Mouse (Mus musculus) neutrophil, adult 5-6 weeks (primary cell): Measurements from ENCODE around the gene Cd207. TPM values are rescaled to one million over a fixed set of nuclear protein-coding genes. Genes with fewer than 3 reads are reported as not detected.
A peak's percentile ranks its signal among the peaks of the same experiment; 100 is the strongest.
"Not testable (repeated sequence)": the region's sequence is repeated elsewhere in the genome, so short reads cannot be mapped to it uniquely, and the experiment has no call there.

Experiments used
- ATAC-seq: fragments of 151-379, 151-347 bp; 2 replicates; pipeline ENCODE4 v1.8.0; 2017; ENCODE audit warnings: mild to moderate bottlenecking, moderate TSS enrichment; ENCODE audit not compliant: insufficient number of reproducible peaks, poor library complexity, low FRiP score, severe bottlenecking; ENCODE audit errors: extremely low read depth
- total RNA-seq: library from RNA; stranded (forward); fragments of 200-1000 nt; gene quantifications from 2 replicates; pipeline ENCODE4 v1.2.3, GENCODE M21; 2017

Gene Cd207
- total RNA-seq, 1 experiment from 2014 or later, result not detected

DNA sequence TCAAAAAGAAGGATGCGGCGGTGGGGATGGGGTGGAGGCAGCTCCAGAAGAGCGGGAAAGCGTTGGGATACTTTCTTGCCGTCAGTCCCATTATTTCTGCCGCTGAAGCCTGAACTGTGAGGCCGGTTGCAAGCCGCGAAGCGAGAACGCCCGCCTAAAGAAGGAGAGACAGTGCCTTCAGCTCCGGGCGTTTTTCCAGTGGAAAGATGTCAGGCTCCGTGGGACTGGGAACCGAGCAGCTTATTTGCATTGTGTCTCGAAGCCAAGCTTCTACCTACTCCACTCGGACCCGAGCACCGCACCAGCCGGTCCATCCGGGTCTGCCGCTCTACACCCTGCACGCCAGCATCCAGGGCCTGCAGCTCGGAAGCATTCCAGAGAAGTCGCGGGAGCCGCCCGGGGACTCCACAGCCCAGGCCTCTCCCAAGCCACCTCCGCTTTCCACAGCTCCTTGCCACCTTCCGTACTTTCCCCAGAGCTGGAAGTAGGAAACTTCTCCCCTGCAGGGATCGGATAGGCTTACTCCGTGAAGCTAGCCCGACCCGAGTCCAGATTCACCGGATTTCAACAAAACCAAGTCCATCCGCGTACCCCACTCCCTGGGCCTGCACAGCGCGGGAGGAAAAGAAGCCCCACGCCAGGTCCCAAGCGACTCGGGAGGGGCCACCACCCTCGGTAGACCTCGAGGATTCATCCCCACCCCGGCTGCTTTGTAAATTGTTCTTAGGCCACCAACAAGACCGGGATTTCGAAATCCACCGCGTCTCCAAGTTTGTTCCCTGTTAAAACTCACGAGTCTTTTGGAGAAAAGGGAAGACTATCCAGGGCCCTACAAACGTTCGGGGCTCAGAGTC is 24.7 kb upstream of the Cd207 start:
- ATAC-seq, result no peak

DNA sequence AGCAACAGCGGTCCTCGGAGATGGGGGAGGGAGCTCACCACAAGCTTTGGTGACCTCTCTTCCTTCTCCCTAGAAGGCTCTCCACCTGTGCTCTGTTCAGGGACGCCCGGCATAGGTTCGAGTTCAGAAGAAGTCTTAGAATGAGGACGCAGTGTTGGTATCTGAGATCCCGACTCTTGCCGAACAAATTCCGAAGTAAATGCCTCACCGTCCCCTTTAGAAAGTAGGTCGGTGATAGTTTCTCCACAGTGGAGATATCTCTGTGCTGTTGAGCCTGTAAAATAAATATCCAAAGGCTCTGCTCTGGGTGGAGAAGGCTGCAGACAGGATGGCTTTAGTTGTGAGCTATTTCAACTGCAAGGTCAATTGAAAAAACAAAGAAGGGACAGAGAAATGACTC is 23.3 kb upstream of the Cd207 start:
- no peak for ATAC-seq

GRCm38 (mm10) chr6:83699971-83700370 is 22.3 kb upstream of the Cd207 start:
- no peak for ATAC-seq

GRCm38 (mm10) chr6:83697932-83698331 is 20.3 kb upstream of the Cd207 start:
- no peak for ATAC-seq

GRCm38 (mm10) chr6:83696684-83697083 is 19.0 kb upstream of the Cd207 start:
- ATAC-seq, result no peak

DNA sequence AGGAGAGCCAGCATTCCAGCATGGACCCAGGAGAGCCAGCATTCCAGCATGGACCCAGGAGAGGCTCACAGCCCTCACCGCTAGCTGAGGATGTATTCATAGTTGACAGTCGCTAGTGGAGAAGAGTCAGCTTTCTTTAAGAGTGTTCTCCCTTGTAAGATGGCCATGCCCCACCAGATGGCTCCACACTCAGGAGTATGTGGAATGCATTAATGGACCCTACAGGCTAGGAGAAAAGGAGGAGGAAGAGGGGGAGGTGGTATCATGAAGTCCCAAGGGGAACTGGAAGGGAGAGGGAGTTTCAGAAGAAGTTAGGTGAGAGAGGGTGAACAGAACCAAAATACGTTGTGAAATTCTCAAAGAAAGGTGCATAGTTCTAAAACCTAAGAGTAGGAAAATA is 18.1 kb upstream of the Cd207 start:
- ATAC-seq, result no peak

DNA sequence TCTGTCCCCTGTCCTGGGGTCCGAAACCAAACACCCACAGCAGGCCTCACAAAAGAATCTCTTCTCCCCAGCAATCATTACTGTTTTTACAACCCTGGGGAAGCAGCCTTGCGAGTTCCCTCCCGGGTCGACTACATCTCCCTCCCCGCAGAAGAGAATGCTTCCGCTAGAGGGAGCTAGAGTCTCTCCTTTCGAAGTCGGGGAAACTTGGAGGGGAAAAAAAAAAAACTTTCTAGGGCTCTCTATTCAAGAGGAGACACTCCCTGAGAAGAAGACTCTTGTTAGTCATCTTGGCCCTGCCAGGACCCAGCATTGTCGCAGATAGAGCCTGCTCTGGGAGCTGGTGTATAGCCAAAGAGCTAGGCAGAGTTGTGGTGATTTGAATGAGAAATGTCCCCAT is 16.2 kb upstream of the Cd207 start:
- ATAC-seq, result no peak

DNA sequence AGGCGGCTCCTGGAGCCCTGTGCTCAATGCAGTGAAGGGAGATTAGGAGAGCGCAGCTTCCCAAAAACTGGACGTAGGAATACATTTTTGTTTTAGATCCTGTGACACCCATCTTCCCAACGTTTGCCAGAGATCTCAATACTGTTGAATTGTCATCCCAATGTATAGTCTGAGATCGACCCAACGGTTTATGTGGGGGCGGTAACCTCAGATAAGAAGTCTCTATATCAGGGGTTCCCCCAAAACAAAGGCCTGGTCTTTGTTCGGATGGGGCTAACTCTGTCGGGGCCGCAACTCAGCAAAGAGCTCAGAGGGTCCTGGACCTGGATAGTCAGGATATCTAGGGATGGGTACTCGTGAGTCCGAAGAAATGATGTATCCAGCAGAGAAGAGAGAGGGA is 15.3 kb upstream of the Cd207 start:
- no peak for ATAC-seq

- ATAC-seq, result no peak
Measured at GRCm38 (mm10) chr6:83690936-83691335, 13.3 kb upstream of the Cd207 start.

DNA sequence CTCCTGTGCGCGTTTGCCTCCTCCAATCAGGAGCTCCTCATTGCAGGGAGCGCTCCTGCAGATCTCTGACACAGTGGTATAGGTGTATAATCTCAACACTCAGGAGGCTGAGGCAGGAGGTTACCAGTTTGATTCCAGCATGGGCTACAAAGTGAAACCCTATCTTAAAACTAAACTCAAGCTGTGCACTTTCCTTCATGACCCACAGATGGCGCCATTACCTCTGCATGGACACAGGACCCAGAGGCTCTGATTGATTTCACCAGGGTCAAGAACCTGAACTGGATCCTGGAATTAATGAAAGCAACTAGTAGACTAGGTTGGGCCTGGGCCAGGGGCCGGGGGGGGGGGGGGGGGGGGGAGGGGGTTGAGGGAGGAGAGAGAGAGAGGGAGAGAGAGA is 12.6 kb upstream of the Cd207 start:
- peak; percentile 33; the same call in 1 of the 2 replicates for ATAC-seq

DNA sequence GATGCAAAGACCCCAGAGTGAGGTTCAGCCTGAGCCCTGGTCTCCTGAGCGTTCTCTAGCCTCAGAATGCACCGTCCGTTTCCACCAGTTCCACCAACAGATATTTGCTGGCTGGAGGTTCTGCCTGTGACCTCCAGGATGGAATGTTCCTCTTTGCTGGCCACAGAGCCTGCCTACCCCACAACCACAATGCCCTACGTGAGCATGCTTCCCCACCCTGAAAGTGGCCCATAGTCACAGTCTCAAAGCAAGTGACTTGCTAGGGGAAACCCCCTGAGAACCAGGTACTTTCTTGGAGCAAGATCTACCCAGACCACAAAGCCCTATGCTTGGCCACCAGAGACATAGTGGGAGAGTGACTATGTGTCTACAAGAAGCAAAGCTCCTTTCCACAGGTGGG is 11.7 kb upstream of the Cd207 start:
- no peak for ATAC-seq

- no peak for ATAC-seq
Measured at GRCm38 (mm10) chr6:83673395-83673794, 4.3 kb downstream of the Cd207 start.

GRCm38 (mm10) chr6:83665009-83665408 is 12.6 kb downstream of the Cd207 start:
- no peak for ATAC-seq

GRCm38 (mm10) chr6:83660821-83661220 is 16.8 kb downstream of the Cd207 start:
- ATAC-seq, result no peak

DNA sequence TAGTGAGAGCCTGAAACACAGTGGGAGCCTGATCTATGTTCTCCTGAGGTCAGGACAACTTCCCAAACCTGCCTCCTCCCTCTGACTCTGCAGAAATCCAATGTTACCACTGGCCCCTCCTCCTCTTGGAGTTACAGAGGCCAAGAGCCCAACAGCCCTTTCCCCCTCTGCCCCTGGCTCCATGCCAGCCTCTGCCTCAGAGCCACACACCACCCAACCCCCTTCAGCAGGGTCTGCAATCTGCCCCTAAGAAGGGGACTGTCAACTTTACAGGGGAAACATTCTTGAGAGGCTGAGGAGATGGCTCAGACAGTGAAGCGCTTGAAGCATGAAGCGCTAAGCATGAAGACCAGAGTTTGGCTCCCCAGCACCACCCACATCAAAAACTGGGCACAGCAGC is 21.6 kb downstream of the Cd207 start, which contains the start of gene Clec4f:
Gene Clec4f (minus strand): TSS at position 101 of the 400 bp plus-strand sequence.
- no peak for ATAC-seq

- no peak for ATAC-seq
Measured at GRCm38 (mm10) chr6:83646715-83647114, 30.9 kb downstream of the Cd207 start.

DNA sequence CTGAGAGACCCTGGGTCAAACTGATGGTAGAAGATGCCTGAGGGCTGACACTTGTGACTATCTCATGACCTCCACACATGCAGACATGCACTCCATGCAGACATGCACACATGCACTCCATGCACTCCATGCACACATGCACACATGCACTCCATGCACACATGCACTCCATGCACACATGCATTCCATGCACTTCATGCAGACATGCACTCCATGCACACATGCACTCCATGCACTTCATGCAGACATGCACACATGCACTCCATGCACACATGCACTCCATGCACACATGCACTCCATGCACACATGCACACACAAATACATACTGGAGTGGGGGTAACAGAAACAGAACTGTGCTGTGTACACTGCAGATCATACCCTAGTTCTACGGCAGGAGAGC is 42.3 kb downstream of the Cd207 start:
- no peak for ATAC-seq

DNA sequence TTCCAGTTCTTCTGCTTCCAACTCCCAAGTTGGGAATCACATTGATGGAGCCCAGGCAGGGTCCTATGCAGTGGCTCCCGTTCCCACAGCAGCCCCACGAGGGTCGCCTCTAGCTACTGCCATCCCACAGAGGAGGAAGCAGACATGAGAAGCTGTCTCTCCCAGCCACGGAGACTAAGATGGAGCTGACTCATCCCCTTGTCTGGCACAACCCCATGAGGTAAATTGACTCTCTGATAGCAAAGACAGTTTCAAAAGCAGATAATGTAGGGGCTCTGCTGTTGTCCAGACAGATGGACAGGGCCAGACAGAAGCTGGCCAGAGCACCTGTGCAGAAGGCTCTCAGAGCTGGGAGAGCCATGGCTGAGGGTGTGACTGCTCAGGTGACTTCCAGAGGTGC is 43.0 kb downstream of the Cd207 start:
- ATAC-seq, result not testable (repeated sequence)

DNA sequence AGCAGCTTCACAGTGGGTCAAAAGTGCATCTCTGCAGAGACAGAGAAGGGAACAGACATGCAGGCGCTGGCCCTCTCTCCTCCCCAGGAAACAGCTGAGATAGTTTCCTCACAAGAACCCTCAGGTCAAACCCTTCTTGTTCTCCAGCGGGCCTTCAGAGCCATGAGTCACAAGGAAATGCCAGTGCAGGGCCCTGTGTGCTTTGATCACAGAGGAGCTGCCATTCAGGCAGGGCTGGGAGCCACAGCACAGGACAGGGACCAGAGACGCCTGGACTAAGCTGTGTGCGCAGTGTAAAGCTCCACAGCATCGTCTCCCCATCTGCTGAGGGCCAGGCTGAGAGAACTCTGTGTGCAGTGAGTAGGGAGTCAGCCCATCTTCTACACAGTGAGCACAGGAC is 43.6 kb downstream of the Cd207 start:
- ATAC-seq, result not testable (repeated sequence)

DNA sequence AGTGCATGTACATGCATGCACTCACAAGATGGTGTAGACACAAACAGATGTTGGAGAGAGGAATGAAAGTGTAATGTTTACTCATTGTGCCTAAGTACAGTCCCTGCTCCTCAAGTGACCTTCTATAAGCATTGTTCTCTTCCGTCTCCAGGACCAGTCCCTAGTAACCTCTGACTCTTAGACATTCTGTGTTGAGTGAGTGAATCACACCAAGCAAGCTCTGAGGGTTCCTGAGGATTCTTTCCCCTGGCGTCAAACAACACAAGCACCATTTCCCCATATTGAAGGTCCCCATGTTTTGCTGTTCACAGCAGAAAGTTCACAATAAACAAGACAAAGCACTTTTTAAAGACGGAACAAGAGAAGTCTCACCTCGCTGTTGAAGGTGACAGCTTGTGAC is 45.8 kb downstream of the Cd207 start:
- no peak for ATAC-seq

DNA sequence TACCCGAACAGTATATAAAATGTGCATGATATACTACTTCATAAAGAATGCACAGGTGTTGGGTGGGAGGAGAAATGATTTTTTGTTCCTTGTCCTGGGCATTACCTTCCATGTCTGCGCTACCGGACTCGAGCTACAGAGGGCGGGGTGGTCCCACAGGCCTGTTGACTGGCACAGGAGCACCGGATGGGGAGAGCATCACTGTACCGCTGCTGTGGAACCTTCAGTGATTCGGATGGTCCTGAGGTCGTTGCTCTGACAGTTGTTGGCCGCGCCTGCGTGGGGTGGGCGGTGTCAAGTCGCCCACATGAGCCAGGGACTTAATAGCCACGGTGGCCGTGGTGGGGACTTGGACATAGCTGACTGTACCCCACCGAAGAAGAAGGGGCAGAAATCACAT is 50.9 kb downstream of the Cd207 start:
- ATAC-seq, result no peak
